Mouse (Mus musculus) neural tube, embryonic 14.5 days (tissue): ENCODE data around the gene Mrps18a. TPM values are rescaled to one million over a fixed set of nuclear protein-coding genes. Genes with fewer than 3 reads are reported as not detected.
A peak's percentile ranks its signal among the peaks of the same experiment; 100 is the strongest.

Experiments
- ATAC-seq: fragments of 200-750 bp; cut with Nextera tagmentation; 2 replicates; pipeline ENCODE4 v1.8.0; 2017; ENCODE audit warnings: low read depth, mild to moderate bottlenecking, moderate TSS enrichment, moderate library complexity
- H3K27ac ChIP-seq: fragments of 300-500 bp; sonication (generic); 2 replicates; pipeline ENCODE4 v1.5.1; 2014; ENCODE audit warnings: low read depth, mild to moderate bottlenecking, control low read depth, low read length, moderate library complexity, mixed read lengths
- H3K27me3 ChIP-seq: fragments of 300-500 bp; sonication (generic); 2 replicates; pipeline ENCODE4 v1.6.1; 2014; ENCODE audit warnings: low read length; ENCODE audit not compliant: control insufficient read depth, insufficient read depth
- H3K36me3 ChIP-seq: fragments of 300-500 bp; sonication (generic); 2 replicates; pipeline ENCODE4 v1.6.1; 2014; ENCODE audit warnings: low read length, mixed read lengths; ENCODE audit not compliant: control insufficient read depth, insufficient read depth
- H3K4me1 ChIP-seq: fragments of 300-500 bp; sonication (generic); 2 replicates; pipeline ENCODE4 v1.6.1; 2014; ENCODE audit warnings: low read length; ENCODE audit not compliant: control insufficient read depth, insufficient read depth
- H3K4me2 ChIP-seq: fragments of 300-500 bp; sonication (generic); 2 replicates; pipeline ENCODE4 v1.6.1; 2014; ENCODE audit warnings: mild to moderate bottlenecking, low read depth, low read length, control low read depth
- H3K4me3 ChIP-seq: fragments of 300-500 bp; sonication (generic); 2 replicates; pipeline ENCODE4 v1.5.1; 2014; ENCODE audit warnings: low read depth, low read length, control low read depth, mixed read lengths
- H3K9ac ChIP-seq: fragments of 300-500 bp; sonication (generic); replicated peaks from 2 replicates; pipeline ENCODE4 v1.6.1; 2014; ENCODE audit warnings: low read depth, mild to moderate bottlenecking, control low read depth, low read length, mixed read lengths
- H3K9me3 ChIP-seq: fragments of 300-500 bp; sonication (generic); 2 replicates; pipeline ENCODE4 v1.6.1; 2016; ENCODE audit warnings: low read length; ENCODE audit not compliant: control insufficient read depth
- WGBS: fragments of 180-500 bp; shearing (Covaris S2); extraction: QIAGEN DNeasy Blood & Tissue Kit; methylation state at CpG from one replicate; pipeline ENCODE4 v1.1.7; 2014; 5-methylcytosine and 5-hydroxymethylcytosine counted together
- polyA plus RNA-seq: library from polyadenylated mRNA; unstranded; fragments of >200 nt; fragmentation: Nextera tagmentation; extraction: Ambion mirVana; gene quantifications from 2 replicates; pipeline ENCODE4 v1.2.1, GENCODE M21; 2014

The Mrps18a gene
- polyA plus RNA-seq, 1 experiment from 2014 or later, result 152 TPM

- 0 out of 2 replicates have a peak within 1 kb of the TSS, but pooled peaks have one; percentile 24 for H3K27ac ChIP-seq
- peaks cover 4% of the 10 kb centered on the region; the same call in 1 of the 2 replicates for H3K36me3 ChIP-seq
- peak within 1 kb of the TSS; percentile 51 for H3K4me3 ChIP-seq
- H3K27me3 ChIP-seq, result no peaks in the 10 kb centered on the region
- no peaks in the 10 kb centered on the region for H3K9me3 ChIP-seq
- peak within 1 kb of the TSS; percentile 57 for H3K9ac ChIP-seq
- WGBS, result 7% methylated on average over 33 of the region's 33 CpGs
- ATAC-seq, result peak; percentile 92
- H3K4me1 ChIP-seq, result peaks cover 8% of the 10 kb centered on the region; the same call in 1 of the 2 replicates
- peak within 1 kb of the TSS; percentile 86 for H3K4me2 ChIP-seq
Measured at GRCm38 (mm10) chr17:46152847-46153782, 42.3 kb downstream of the Mrps18a start, which contains the start of gene Mad2l1bp. Gene Mad2l1bp, minus strand, starts transcription at chr17:46153553.

GRCm38 (mm10) chr17:46154336-46154735 lies 43.5 kb downstream of the Mrps18a start:
- no peak for ATAC-seq
- no peak overlapping the region for H3K27ac ChIP-seq
- WGBS, result 98% methylated on average over 3 of the region's 3 CpGs

DNA sequence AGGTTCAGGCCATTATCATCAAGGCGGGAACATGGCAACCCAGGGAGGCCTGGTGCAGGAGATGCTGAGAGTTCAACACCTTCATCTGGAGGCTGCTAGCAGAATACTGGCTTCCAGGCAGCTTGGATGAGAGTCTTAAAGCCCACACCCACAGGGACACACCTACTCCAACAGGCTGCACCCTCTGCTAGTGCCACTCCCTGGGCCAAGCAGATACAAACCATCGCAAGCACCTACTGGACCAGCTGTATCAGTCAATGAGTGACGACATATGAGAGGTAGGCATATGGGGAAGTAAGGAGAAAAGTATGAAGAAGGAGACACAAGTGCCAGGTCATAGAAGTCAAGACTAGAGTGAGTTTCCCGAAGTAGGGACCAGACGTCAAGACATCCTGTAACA lies 45.9 kb downstream of the Mrps18a start:
- no peak overlapping the region for H3K9ac ChIP-seq
- no peaks in the 10 kb centered on the region for H3K9me3 ChIP-seq
- H3K27me3 ChIP-seq, result no peaks in the 10 kb centered on the region
- no peak overlapping the region for H3K27ac ChIP-seq
- WGBS, result 89% methylated on average over 5 of the region's 5 CpGs
- H3K36me3 ChIP-seq, result no peaks in the 10 kb centered on the region
- ATAC-seq, result no peak
- H3K4me2 ChIP-seq, result no peak overlapping the region
- no peak overlapping the region for H3K4me3 ChIP-seq
- H3K4me1 ChIP-seq, result peaks cover 11% of the 10 kb centered on the region

More at GRCm38 (mm10) chr17:46154336-46154735, 43.5 kb downstream of the Mrps18a start:
- no peaks in the 10 kb centered on the region for H3K9me3 ChIP-seq
- H3K4me3 ChIP-seq, result no peak overlapping the region
- H3K4me2 ChIP-seq, result no peak overlapping the region
- no peaks in the 10 kb centered on the region for H3K36me3 ChIP-seq
- H3K27me3 ChIP-seq, result no peaks in the 10 kb centered on the region
- peaks cover 8% of the 10 kb centered on the region; the same call in 1 of the 2 replicates for H3K4me1 ChIP-seq
- no peak overlapping the region for H3K9ac ChIP-seq

DNA sequence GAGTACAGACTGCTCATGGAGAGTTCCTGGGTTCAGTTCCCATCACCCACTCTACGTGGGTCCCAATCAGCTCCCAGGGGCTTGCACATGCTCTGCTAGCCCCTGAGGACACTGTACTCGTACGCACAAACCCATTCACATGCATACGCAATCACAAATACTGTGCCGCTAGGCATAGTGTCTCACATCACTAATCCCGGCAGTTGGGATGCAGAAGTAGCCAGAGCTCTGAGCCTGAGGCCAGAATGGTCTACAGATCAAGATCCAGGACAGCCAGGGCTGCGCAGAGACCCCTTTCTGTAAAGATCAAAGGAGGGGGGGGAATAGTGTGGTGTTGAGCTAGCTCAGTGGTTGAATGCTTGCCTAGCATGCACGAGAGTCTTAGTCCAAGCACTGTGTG lies 46.3 kb downstream of the Mrps18a start:
- Histone ChIP-seq H3K9me3 (no peaks in the 10 kb centered on the region), H3K4me1 (peaks cover 14% of the 10 kb centered on the region), H3K4me2 (no peak overlapping the region), H3K36me3 (no peaks in the 10 kb centered on the region), H3K27ac (no peak overlapping the region), H3K27me3 (no peaks in the 10 kb centered on the region), H3K4me3 (no peak overlapping the region), H3K9ac (no peak overlapping the region)
- 90% methylated on average over 8 of the region's 8 CpGs for WGBS
- ATAC-seq, result no peak

DNA sequence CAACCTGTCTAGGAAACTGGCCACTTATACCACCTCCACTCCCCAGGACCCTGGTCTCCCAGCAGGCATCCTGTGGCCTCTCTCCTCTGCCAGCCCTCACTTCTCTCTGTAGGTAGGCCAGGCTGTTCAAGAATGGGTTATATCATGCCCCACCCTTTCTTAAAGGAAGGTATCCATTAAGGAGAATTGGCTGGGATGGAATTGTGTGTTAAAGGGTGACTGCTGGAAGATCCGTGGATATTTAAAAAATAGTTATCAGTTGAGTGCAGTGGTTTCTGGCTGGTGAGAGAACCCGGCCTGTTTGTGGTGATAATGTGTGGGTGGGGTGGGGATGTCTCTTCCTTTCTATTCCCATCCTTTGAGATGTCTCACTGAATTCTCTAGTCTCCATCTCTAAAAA lies 48.5 kb downstream of the Mrps18a start:
- ATAC-seq, result no peak
- WGBS, result 71% methylated on average over 2 of the region's 2 CpGs
- no peak overlapping the region for H3K27ac ChIP-seq

DNA sequence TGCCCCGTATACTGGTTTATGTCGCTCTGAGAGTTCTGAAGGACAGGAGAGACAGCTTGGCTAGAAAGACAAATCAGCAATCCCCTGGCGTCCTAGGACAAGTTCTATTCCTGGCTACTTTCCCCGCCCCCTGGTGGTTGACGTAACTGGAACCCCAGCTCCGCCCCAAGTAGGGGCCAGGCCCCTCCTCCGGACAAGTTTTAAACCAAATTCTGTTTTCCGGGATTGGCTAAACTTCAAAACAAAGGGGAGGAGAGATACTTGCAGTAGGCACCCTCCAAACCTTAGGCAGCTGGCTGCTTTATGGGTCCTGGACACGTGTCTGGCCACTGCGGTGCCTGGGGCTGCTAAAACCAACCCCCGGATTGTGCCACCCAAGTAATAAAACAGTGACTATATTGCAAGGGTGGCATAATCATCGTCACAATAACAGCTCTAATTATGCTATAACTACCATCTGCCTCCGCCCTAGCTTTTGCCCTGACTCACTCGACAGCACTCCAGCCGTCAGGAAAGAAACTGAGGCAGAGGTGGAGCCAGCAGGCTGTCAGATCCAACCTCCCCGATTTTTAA lies 49.4 kb downstream of the Mrps18a start:
- H3K4me2 ChIP-seq, result peak overlapping the region; percentile 58
- peak overlapping the region; percentile 84 for H3K4me3 ChIP-seq
- 1% methylated on average over 16 of the region's 16 CpGs for WGBS
- no peaks in the 10 kb centered on the region for H3K9me3 ChIP-seq
- H3K27me3 ChIP-seq, result no peaks in the 10 kb centered on the region
- H3K36me3 ChIP-seq, result peaks cover 10% of the 10 kb centered on the region; the same call in 1 of the 2 replicates
- H3K27ac ChIP-seq, result peak overlapping the region; percentile 41; the same call in 1 of the 2 replicates
- peak; percentile 59 for ATAC-seq
- H3K9ac ChIP-seq, result peak overlapping the region; percentile 3
- H3K4me1 ChIP-seq, result peaks cover 6% of the 10 kb centered on the region; the same call in 1 of the 2 replicates

More for the DNA sequence above, 48.5 kb downstream of the Mrps18a start:
- Histone ChIP-seq H3K9ac (no peak overlapping the region), H3K27me3 (no peaks in the 10 kb centered on the region), H3K4me2 (no peak overlapping the region), H3K36me3 (peaks cover 2% of the 10 kb centered on the region; the same call in 1 of the 2 replicates), H3K4me1 (peaks cover 6% of the 10 kb centered on the region; the same call in 1 of the 2 replicates), H3K4me3 (no peak overlapping the region), H3K9me3 (no peaks in the 10 kb centered on the region)

GRCm38 (mm10) chr17:46160686-46161085 lies 49.9 kb downstream of the Mrps18a start, which contains the start of gene Gtpbp2:
Gene Gtpbp2, plus strand, starts transcription at chr17:46161032.
- Histone ChIP-seq H3K4me1 (peaks cover 6% of the 10 kb centered on the region; the same call in 1 of the 2 replicates), H3K4me3 (peak within 1 kb of the TSS; percentile 84), H3K36me3 (peaks cover 12% of the 10 kb centered on the region; the same call in 1 of the 2 replicates), H3K27me3 (no peaks in the 10 kb centered on the region), H3K9ac (peak within 1 kb of the TSS; percentile 80), H3K4me2 (peak within 1 kb of the TSS; percentile 75), H3K27ac (peak within 1 kb of the TSS; percentile 78), H3K9me3 (no peaks in the 10 kb centered on the region)
- under 1% methylated on average over 23 of the region's 23 CpGs for WGBS
- peak; percentile 97 for ATAC-seq

DNA sequence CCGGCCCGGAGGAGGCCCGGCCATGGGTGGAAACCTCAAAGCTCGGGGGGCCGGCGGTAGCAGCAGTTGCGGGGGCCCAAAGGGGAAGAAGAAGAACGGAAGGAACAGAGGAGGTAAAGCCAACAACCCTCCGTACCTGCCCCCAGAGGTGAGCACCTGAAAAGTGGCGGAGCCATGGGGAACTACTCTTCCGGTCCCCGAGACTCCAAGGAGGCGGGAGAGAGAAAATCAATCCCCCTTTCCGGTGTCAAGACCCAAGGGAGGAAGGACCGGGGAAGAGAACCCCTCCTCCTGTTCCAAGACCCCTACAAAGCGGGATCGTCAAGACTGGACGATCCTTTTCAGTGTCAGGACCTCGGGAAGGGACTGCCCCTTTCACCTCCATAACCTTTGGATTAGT lies 50.4 kb downstream of the Mrps18a start:
- H3K27me3 ChIP-seq, result no peaks in the 10 kb centered on the region
- peak overlapping the region; percentile 80 for H3K9ac ChIP-seq
- peak overlapping the region; percentile 84 for H3K4me3 ChIP-seq
- peaks cover 6% of the 10 kb centered on the region; the same call in 1 of the 2 replicates for H3K4me1 ChIP-seq
- peaks cover 17% of the 10 kb centered on the region for H3K36me3 ChIP-seq
- whole genome bisulfite sequencing, result under 1% methylated on average over 19 of the region's 19 CpGs
- H3K4me2 ChIP-seq, result peak overlapping the region; percentile 75
- peak overlapping the region; percentile 78 for H3K27ac ChIP-seq
- peak; percentile 55 for ATAC-seq
- no peaks in the 10 kb centered on the region for H3K9me3 ChIP-seq
